Mouse (Mus musculus) frontal cortex, adult (tissue): ENCODE measurements at regions not wholly inside any gene's neighbourhood (a gene's known extent, or its start where the extent isn't known, plus 50 kb on each side); places are given as distances from the start of the nearest gene placed in this dataset.

Experiments used
- ATAC-seq: cut with Nextera tagmentation; 2 replicates; pipeline ENCODE4 v1.9.2; 2017; ENCODE audit warnings: mild to moderate bottlenecking, moderate library complexity, mixed read lengths; ENCODE audit not compliant: low TSS enrichment

GRCm38 (mm10) chr3:34232329-34233250 is 151.5 kb upstream of the Dnajc19 start:
- peak; percentile 79 for ATAC-seq

DNA sequence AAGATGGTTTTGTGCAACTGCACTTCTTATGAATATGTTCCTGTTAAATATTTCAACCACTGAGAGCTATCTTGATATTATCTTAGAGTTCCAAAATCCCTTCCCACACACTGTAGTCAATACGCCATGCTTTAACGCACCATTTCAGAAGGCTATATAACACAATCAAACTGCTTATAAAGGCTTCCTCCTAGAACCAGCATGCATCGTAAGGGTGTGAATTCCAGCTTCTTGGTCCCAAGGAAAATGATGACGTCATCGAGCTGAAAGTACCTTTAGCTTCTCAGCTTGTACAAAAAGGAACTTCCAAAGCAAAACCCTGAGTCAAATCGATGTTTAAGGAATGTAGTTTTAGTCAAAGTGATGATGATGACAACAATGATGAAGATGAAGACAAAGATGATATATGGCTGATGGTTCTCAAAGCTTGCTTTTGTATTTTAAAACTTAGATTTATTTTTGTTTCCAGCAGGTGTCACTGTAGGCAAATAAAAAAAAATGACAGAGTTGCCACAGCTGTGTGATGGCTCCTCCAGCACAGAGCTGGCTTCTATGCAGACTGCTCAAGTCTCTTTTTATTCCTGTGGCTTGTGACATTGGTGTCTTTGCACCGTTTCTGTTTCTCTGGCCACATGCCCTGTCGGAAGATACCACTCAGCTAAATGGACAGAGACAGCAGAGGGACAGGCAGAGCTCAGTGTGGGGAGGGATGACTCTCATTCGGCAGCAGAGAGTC is 150.6 kb upstream of the Dnajc19 start:
- peak; percentile 84 for ATAC-seq

GRCm38 (mm10) chr3:34222291-34222690 is 141.2 kb upstream of the Dnajc19 start:
- ATAC-seq: no peak

DNA sequence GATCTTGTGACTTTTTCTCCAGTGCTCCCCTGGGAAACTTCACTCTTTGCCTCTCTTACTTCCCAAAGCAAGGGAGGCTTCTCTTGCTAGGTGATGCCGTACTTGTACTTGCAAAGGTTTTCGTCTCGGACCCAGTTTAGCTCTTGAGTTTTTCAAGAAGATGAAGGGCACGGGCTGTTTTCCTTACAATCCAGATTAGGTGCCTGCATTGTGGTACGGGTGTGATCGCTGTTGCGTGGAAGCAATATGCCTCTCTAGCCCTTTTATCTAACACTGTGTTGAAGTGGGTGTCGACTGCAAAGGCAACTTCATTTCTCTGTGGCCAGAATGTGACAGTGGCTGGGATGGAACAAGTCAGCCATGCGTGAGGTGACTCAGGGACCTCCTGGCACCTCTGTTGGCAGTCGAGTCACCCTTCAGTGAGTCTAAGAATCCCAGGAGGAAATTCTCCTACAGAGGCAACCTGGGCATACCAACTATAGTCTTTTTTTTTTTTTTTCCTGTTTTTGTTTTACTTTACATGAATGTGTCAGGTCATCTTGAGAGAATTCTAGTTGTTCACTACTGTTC is 138.7 kb upstream of the Dnajc19 start:
- ATAC-seq: no peak

DNA sequence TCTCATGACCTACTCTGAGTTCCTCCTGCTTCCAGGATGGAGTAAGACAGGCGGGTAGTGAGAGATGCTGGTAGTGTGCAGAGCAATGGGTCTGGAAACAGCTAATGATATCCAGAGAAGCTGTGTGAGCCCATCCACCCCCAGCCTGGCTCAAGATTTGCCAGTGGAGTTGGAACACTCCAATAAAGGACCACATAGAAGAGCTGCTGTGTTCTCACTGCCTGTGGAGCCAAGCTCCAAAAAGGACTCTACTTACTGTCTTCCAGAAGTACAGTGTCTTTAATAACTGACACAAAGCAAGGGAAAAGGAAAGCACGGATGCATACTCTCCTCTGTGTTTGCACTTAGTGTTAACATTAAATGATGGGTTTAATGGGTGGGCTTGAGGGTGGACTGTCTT is 138.0 kb upstream of the Dnajc19 start:
- ATAC-seq: no peak

DNA sequence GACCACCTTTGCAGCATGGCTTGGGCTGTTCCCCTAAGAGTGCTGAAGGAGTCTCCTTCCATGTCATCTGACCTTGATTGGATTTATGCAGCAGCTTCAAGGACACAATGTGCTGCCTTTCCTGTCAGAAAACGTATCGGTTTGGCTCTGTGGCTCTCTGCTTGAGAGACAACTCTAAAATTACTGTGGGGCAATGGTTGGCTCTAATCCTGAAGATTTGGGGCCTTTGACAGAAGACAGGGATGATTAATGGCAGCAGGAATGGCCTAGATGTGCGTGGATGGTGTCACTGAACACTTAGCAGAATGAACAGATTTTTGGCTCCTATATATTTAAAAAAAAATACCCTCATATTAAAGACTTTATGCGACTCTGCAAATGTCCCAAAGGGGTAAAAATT is 136.8 kb upstream of the Dnajc19 start:
- no peak for ATAC-seq

DNA sequence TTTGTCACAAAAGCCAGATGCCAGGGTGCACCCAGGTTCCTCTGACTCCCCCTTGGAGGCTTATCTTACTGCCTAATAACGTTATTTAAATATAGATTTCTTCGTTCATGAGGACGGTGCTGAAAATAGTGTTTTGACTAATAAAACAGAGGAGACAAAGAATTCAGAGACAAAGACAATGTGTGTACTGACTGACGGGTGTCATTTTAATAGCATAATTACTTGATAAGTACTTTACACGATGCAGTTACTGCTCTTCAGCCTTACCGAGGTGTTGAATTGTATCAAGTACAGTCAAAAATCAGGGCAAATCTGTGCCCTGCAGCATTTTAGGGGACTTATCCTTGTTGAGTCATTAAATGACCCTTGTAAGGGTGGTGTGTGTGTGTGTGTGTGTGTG is 133.1 kb upstream of the Dnajc19 start:
- no peak for ATAC-seq

GRCm38 (mm10) chr3:34206454-34206853 is 125.3 kb upstream of the Dnajc19 start:
- ATAC-seq: no peak

GRCm38 (mm10) chr3:34198228-34198627 is 117.1 kb upstream of the Dnajc19 start:
- ATAC-seq: peak; percentile 92

GRCm38 (mm10) chr3:34197163-34197455 is 116.0 kb upstream of the Dnajc19 start:
- no peak for ATAC-seq

- no peak for ATAC-seq
Measured at GRCm38 (mm10) chr3:34196451-34197162, 115.5 kb upstream of the Dnajc19 start.

DNA sequence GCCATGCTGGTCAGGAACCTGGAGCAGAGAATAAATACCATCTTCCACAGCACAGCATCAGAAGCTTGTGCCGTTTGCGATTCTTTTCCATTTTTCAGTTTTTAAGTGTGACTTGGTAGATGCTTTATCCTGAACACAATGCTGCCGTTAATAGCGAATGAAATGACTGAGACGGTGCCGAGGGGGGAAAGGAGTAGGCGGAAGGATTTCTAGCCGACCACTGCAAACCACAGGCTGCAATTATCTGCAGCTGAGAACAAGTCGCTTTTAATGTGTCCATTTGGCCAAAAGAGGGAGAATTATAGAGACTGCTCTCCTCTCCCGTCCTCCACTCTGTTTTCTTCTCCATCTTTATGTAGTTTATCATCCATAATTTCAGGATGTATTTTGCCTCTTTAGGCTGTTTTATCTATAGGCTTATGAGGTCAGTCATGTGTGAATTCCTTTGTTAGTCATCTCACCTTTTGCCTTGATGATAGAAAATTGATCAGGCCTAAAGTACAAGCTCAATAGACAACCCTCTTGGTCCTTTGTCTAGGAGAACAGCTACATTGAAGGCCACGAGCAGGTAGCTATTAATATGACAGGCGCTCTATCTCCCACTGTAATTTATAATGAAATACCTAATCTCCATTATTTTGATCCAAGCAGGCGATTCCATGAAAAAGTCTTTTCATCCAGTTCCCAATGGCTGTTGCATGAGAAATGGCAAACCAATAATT is 114.8 kb upstream of the Dnajc19 start:
- ATAC-seq: no peak

DNA sequence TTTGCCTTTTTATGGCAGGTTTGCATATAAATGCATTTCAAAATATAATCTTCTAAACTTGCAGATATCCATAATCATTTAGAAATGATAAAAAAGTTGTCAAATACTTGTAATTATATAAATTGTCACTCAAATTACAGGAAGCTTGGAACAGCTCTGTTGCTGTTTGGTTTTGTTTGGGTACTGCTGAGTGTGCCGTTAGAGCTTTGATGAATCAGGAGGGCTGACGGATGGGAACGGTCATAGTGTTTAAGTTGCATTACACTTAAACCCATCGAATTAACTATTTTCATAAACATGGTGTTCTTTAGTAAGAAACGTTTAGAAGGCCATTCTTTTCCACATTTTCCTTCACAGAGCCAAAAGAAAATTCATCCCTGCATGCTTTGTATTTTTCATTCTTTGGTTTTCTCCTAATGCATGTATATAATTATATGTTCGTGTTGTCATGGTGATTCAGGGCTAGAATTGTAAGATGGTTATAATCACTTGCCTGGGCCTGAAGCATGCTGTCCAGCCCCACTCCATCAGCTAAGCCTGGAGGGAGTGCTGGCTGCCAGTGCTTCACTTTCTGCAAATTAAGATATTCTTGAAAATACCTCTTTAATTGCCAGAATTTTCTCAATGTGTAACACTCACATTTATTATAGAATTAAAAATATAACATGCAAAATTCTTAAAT is 92.4 kb upstream of the Dnajc19 start:
- ATAC-seq: no peak

DNA sequence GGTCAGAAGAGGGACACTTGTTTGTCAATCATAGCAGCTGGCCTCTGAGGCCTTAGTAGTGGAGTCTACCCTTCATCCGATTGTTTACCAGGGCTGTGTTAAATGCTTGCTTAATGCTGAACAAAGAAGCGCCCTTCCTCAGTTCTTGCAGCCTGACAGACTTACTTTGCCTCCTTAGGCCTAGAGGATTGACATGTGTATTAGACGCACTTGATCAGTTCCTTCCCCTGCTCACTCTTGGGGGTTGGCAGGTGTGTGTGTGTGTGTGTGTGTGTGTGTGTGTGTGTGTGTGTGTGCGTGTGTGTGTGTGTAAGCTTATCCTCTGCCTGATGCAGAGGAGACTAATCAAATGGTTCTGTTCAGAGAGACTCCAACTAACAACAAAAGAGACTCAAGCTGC is 91.8 kb upstream of the Dnajc19 start:
- ATAC-seq: no peak

- no peak for ATAC-seq
Measured at GRCm38 (mm10) chr3:34171893-34172292, 90.8 kb upstream of the Dnajc19 start.

DNA sequence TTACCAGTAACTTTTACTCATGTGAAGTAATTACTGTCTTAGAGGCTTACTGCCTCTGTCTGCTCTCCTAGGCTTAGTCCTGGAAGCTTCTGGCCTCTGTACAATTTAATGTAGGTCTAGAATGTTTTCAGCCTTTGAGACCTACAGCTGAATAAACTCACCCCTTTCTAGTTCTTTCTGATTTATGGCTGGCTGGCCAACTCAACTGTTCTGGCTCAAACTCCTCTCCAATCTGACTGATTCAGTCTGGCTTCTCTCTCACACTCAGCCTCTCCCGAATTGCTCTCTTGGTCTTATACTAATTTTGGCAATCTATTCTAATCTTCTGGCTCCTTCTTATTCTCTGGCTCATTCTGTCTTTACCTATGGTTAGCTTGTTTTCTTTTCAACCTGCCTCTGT is 87.0 kb upstream of the Dnajc19 start:
- ATAC-seq: no peak

GRCm38 (mm10) chr3:34150036-34150435 is 68.9 kb upstream of the Dnajc19 start:
- no peak for ATAC-seq

DNA sequence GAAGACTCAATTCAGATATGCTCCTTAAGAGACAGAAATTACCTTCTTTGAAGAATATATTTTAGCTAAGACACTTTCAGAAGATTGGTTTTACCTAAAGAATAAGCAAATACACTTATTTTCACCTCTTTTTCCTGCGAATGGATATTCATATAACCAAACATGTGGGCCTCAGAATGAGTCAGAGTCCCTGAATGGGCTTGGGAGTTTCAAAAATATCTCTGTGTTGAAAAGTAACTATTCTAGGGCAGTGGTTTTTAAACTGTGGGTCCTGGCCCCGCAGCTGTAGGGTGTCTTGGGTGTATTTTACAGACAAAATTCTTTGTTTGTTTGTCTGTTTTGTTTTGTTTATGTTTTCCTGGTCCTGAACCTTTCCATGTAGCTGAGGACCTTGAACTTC is 62.5 kb upstream of the Dnajc19 start:
- peak; percentile 88 for ATAC-seq

DNA sequence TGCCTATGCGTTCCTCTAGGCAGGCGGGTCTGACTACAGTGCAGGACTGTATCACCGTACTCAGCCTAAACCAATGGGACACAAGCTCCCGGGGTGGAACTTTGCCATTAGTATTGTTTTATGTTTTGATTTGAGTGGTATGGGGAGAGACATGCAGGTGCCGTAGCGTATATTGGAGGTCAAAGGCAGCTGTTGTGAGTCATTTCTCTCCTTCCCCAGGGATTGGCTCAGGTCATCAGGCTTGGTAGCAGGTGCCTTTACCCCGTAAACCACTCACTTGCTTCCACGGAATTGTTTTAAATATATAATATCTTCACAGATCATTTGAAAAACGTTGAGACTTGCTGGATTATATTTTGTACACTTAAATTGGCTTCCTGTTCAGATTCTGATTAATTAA is 58.1 kb upstream of the Dnajc19 start:
- no peak for ATAC-seq

DNA sequence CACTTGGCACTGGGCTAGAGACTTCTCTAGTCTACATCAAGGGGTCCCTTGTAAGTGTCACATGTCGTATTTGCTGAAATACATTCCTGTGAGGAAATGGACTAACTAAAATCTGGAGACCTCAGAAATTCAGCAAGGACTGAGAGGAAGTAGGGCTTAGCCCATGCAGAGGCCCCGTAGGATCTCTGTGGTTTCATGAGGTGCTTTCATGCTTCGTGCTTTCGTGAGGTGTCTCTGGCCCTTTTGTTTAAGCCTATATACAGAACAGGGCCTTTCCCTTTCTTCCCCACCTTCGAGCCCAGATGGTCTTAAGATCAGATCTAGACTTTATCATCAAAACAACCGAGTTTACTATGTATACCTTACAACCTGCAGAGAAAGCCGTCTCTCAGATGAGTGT is 56.9 kb upstream of the Dnajc19 start:
- no peak for ATAC-seq

DNA sequence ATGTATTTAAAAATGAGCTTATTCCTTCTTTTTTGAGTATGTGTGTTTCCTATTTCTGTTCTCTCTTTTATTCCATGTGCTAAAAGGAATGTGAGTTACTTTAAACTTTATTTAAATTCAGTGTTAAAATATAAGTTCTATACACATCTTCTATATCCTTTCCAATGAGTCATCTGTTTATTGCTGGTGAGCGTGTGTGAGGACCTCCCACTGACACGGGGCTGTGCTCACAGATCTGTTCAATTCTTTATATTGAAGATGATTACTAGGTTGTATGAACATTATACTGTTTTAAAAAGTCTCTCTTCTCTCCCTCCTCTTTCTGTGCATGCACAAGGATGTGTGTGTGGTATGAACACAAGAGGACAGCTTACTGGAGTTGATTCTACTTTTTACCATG is 55.3 kb upstream of the Dnajc19 start:
- ATAC-seq: peak; percentile 88
